Mouse (Mus musculus): ENCODE results near the gene Tuba1b.
"Not testable (repeated sequence)": the region's sequence is repeated elsewhere in the genome, so short reads cannot be mapped to it uniquely, and the experiment has no call there.

- TF ChIP-seq CTCF (IDR thresholded peaks at IDR 0.05; ENCODE audit: extremely low read depth, insufficient read depth, insufficient read length, insufficient replicate concordance); POLR2A (IDR thresholded peaks at IDR 0.05; ENCODE audit: low read depth, low read length): not testable (repeated sequence)
Observed at GRCm38 (mm10) chr15:98951122-98952062, 17.0 kb upstream of the Tuba1b start.

Measured in spleen, adult 2 months (tissue).